Mouse (Mus musculus) activated CD4-positive, CD25-positive, alpha-beta regulatory T cell (primary cell): ENCODE measurements around the gene Aadacl4. TPM values are rescaled to one million over a fixed set of nuclear protein-coding genes. Genes with fewer than 3 reads are reported as not detected.

Experiments used
- polyA plus RNA-seq, 2 experiments: library from polyadenylated mRNA; unstranded; fragments of 100-300 nt; shearing (Covaris generic); gene quantifications; one replicate each; pipeline ENCODE4 v1.2.1; 2017

Aadacl4 gene
- not detected for polyA plus RNA-seq

GRCm38 (mm10) chr4:144613407-144613806 lies at the start of gene Aadacl4:
Gene Aadacl4, plus strand, starts transcription at chr4:144613707.

DNA sequence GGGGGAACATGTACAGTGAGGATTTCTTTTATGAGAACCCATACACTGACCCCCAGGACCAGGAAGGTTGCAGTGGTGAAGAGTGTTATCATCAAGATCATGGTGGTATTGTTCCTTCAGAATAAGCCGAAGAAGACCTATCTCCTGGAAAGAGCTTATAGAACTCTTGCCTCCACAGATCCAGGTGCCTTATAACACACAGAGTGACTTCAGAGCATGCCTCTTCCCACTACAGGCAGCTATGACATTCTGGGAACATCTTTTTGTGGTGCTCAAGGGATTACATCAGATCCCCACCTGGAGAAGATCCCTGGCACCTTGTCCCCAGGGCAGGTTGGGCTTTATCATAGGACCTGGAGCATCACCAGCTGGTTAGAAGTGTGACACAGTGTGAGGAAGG lies 48.5 kb upstream of the Aadacl4 start, which contains the start of gene Gm13124:
TSS of gene Gm13124 (minus strand) at position 101 of the 400 bp plus-strand sequence.

Other genes starting within 250 kb of the Aadacl4 start
- under 1 TPM in 1 of 2 experiments, not detected in 1; 0.28 TPM for gene Pramef20, start 235.8 kb upstream of the Aadacl4 start, polyA plus RNA-seq
- gene Pramef12, start 205.2 kb upstream of the Aadacl4 start, polyA plus RNA-seq = not detected
- gene 1700012P22Rik, start 174.9 kb upstream of the Aadacl4 start, polyA plus RNA-seq = not detected
- under 1 TPM in 1 of 2 experiments, not detected in 1; 0.85 TPM for gene Gm9944, start 160.4 kb upstream of the Aadacl4 start, polyA plus RNA-seq
- under 1 TPM in 1 of 2 experiments, not detected in 1; 0.05 TPM for gene Aadacl3, start 150.0 kb upstream of the Aadacl4 start, polyA plus RNA-seq
- not detected for gene 9430007A20Rik, start 93.9 kb upstream of the Aadacl4 start, polyA plus RNA-seq
- gene Gm13124, start 48.6 kb upstream of the Aadacl4 start, polyA plus RNA-seq = not detected
- under 1 TPM in 1 of 2 experiments, not detected in 1; 0.23 TPM for gene Gm436, start 72.7 kb downstream of the Aadacl4 start, polyA plus RNA-seq
- not detected for gene Gm13178, start 107.7 kb downstream of the Aadacl4 start, polyA plus RNA-seq
- gene Gm438, start 172.9 kb downstream of the Aadacl4 start, polyA plus RNA-seq = under 1 TPM in 1 of 2 experiments, not detected in 1; 0.16 TPM